Mouse (Mus musculus) bone marrow, adult 2 months (tissue): ENCODE data around the gene Fcgrt.

ENCODE experiments used
- CTCF ChIP-seq: fragments of 200-500 bp; IDR thresholded peaks from 2 replicates; pipeline ENCODE4 v1.5.1; 2011; ENCODE audit warnings: low read length, control low read depth; ENCODE audit not compliant: control insufficient read depth, insufficient read depth
- POLR2A ChIP-seq: fragments of 200-500 bp; IDR thresholded peaks from 2 replicates; pipeline ENCODE4 v1.6.1; 2011; ENCODE audit warnings: low read depth, mild to moderate bottlenecking, control low read depth, low read length, borderline replicate concordance; ENCODE audit not compliant: control insufficient read depth

DNA sequence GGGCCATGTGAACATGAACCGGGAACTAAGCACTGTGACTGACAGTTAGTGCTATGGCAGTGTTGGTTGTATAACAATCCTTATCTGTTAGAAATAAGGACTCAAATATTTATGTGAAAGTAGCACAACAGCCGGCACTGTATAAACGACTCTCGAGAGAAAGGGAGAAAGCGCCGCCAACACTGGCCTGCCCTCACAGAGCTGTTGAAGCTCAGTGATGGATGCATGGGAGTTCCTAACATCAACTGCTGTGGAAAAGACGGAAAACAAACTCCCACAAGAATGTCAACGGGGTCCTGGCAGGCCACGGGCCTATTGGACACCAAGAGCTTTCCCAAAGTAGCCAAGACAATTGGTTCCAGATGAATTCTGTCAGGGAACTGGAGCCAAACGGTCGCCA is 47.7 kb upstream of the Fcgrt start:
- no peak for TF ChIP-seq POLR2A
- no peak for TF ChIP-seq CTCF
